8 mouse cellular contexts compared by ENCODE assay signal in the genomic region with DNA sequence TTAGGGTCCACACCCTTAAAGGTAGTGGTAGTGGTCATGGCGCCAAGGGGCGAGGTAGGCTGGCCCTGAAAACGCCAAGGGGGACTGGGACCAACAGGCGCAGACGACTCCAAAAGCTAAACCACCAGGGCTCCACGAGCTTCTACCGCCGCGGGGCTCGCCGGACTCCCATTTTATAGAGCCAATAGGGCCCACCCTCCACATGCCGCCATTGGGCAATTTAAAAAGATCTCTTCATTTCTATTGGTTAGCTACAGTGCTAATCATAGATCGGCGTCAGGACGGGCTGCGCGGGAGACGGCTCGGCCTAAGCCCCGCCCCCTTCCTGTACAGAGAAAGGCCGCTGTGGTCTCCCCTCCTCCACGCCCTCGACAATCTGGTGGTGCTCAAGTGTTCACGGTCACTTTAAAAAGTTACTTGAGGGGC. TPM values are rescaled to one million over a fixed set of nuclear protein-coding genes. Genes with fewer than 3 reads are reported as not detected.
A peak's percentile ranks its signal among the peaks of the same experiment; 100 is the strongest.
DNase-seq lines count a peak whose midpoint lies in the region; ATAC-seq and TF ChIP-seq lines count a peak whose summit lies in the region.

A gene (minus strand): TSS at position 150 of the 426 bp plus-strand sequence.

- ATAC-seq in forebrain, postnatal 0 days = peak; percentile 98
- peak; percentile 97 for ATAC-seq in lung, embryonic 15.5 days (ENCODE audit: borderline replicate concordance, extremely low read depth, low FRiP score, low TSS enrichment)

- H3K27ac ChIP-seq in MEL (ENCODE audit: control insufficient read depth, low read depth, low read length) = peak within 1 kb of the TSS; percentile 86
- peak within 1 kb of the TSS; percentile 31 for H3K27ac ChIP-seq in cerebellum, adult 2 months (ENCODE audit: insufficient read depth, low read length)
- peak within 1 kb of the TSS; percentile 91 for H3K27ac ChIP-seq in forebrain, postnatal 0 days (ENCODE audit: low read depth, low read length)
- peak within 1 kb of the TSS; percentile 91 for H3K27ac ChIP-seq in lung, embryonic 15.5 days

- TF ChIP-seq EP300 in MEL (IDR thresholded peaks at IDR 0.05; ENCODE audit: low read depth in 1 of 2, low read length in 2 of 2) = no peak

- H3K4me2 ChIP-seq in forebrain, postnatal 0 days (ENCODE audit: low read depth) = peak within 1 kb of the TSS; percentile 77
- peak within 1 kb of the TSS; percentile 76 for H3K4me2 ChIP-seq in lung, embryonic 15.5 days

- no peak for TF ChIP-seq RAD21 in MEL (IDR thresholded peaks at IDR 0.05; ENCODE audit: low read depth, low read length)

- no peaks in the 10 kb centered on the region for H3K9me3 ChIP-seq in MEL (replicated peaks; ENCODE audit: insufficient read depth, low read length)
- H3K9me3 ChIP-seq in forebrain, postnatal 0 days (ENCODE audit: low read length) = no peaks in the 10 kb centered on the region
- no peaks in the 10 kb centered on the region for H3K9me3 ChIP-seq in lung, embryonic 15.5 days

- peak; percentile 99 to 100 for TF ChIP-seq POLR2A in MEL (IDR thresholded peaks at IDR 0.05; ENCODE audit: control insufficient read depth in 1 of 2, insufficient read depth in 1 of 2, low read depth in 1 of 2, low read length in 2 of 2, poor library complexity in 1 of 2)
- TF ChIP-seq POLR2A in cerebellum, adult 2 months (IDR thresholded peaks at IDR 0.05; ENCODE audit: borderline replicate concordance, insufficient read depth, low read length) = peak; percentile 99

- peaks cover 49% of the 10 kb centered on the region for H3K79me2 ChIP-seq in MEL (ENCODE audit: control insufficient read depth, insufficient read depth, low read length, poor library complexity)

- no peak for TF ChIP-seq CTCF in MEL (IDR thresholded peaks at IDR 0.05 in 2 of 3, conservative IDR thresholded peaks at IDR 0.05 in 1 of 3; ENCODE audit: control insufficient read depth in 1 of 3, insufficient read depth in 1 of 3, low read depth in 2 of 3, low read length in 3 of 3, poor library complexity in 1 of 3, severe bottlenecking in 1 of 3)
- TF ChIP-seq CTCF in cerebellum, adult 2 months (IDR thresholded peaks at IDR 0.05; ENCODE audit: borderline replicate concordance, insufficient read depth, low read depth, low read length) = no peak
- TF ChIP-seq CTCF in forebrain, postnatal 0 days (IDR thresholded peaks at IDR 0.05; ENCODE audit: low read depth) = no peak

- under 1% methylated on average over 24 of the region's 24 CpGs for WGBS in cerebellum, adult 2 months
- WGBS in forebrain, postnatal 0 days = under 1% methylated on average over 24 of the region's 24 CpGs
- 0% methylated on average over 24 of the region's 24 CpGs for WGBS in lung, embryonic 15.5 days

- H3K9ac ChIP-seq in MEL (ENCODE audit: control insufficient read depth, low read depth, low read length, poor library complexity, severe bottlenecking) = peak within 1 kb of the TSS; percentile 96
- H3K9ac ChIP-seq in forebrain, postnatal 0 days = peak within 1 kb of the TSS; percentile 99
- peak within 1 kb of the TSS; percentile 97 for H3K9ac ChIP-seq in lung, embryonic 15.5 days

- peaks cover 24 to 34% of the 10 kb centered on the region in 2 experiments for H3K4me1 ChIP-seq in MEL (ENCODE audit: control insufficient read depth in 1 of 2, insufficient read depth in 2 of 2, low read length in 2 of 2)
- H3K4me1 ChIP-seq in cerebellum, adult 2 months (ENCODE audit: control insufficient read depth, insufficient read depth, low read length) = peaks cover 10% of the 10 kb centered on the region; the same call in 1 of the 2 replicates
- peaks cover 16% of the 10 kb centered on the region for H3K4me1 ChIP-seq in forebrain, postnatal 0 days (ENCODE audit: insufficient read depth)
- H3K4me1 ChIP-seq in lung, embryonic 15.5 days = peaks cover 33% of the 10 kb centered on the region

- H3K4me3 ChIP-seq in MEL (ENCODE audit: control insufficient read depth in 1 of 2, insufficient read depth in 1 of 2, low read depth in 2 of 2, low read length in 2 of 2) = peak within 1 kb of the TSS; percentile 78 to 96
- peak within 1 kb of the TSS; percentile 89 for H3K4me3 ChIP-seq in cerebellum, adult 2 months (replicated peaks; ENCODE audit: insufficient read depth, low read depth, low read length)
- peak within 1 kb of the TSS; percentile 99 for H3K4me3 ChIP-seq in forebrain, postnatal 0 days (ENCODE audit: low read depth, low read length)
- peak within 1 kb of the TSS; percentile 99 for H3K4me3 ChIP-seq in lung, embryonic 15.5 days

- DNase-seq in MEL (ENCODE audit: low read depth, low spot score) = peak; percentile 99
- peak; percentile 97 to 98 for DNase-seq in cerebellum, adult 2 months
- peak; percentile 98 for DNase-seq in forebrain, postnatal 0 days
- peak; percentile 97 for DNase-seq in heart, postnatal 4 days
- DNase-seq in layer of hippocampus, adult 8-10 months (ENCODE audit: low spot score in 2 of 2) = peak; percentile 95 to 97
- DNase-seq in ovary, adult 18-20 months (ENCODE audit: low spot score) = peak; percentile 95
- DNase-seq in thymus, postnatal 0 days (ENCODE audit: low spot score) = peak; percentile 98

- H3K27me3 ChIP-seq in MEL (ENCODE audit: control insufficient read depth in 1 of 2, insufficient read depth in 2 of 2, low read length in 2 of 2) = no peaks in the 10 kb centered on the region
- no peaks in the 10 kb centered on the region for H3K27me3 ChIP-seq in cerebellum, adult 2 months (ENCODE audit: control insufficient read depth, insufficient read depth, low read length)
- H3K27me3 ChIP-seq in forebrain, postnatal 0 days (ENCODE audit: insufficient read depth, low read length) = no peaks in the 10 kb centered on the region
- H3K27me3 ChIP-seq in lung, embryonic 15.5 days = no peaks in the 10 kb centered on the region

- H3K36me3 ChIP-seq in MEL (ENCODE audit: control insufficient read depth in 1 of 2, insufficient read depth in 2 of 2, low read length in 2 of 2) = peaks cover 0 to 32% of the 10 kb centered on the region in 2 experiments; a peak in 2 of 4 replicates
- H3K36me3 ChIP-seq in forebrain, postnatal 0 days (ENCODE audit: insufficient read depth) = no peaks in the 10 kb centered on the region
- no peaks in the 10 kb centered on the region for H3K36me3 ChIP-seq in lung, embryonic 15.5 days

TF ChIP-seq in MEL, 35 proteins besides CTCF, POLR2A, EP300 and RAD21 (continues in another document):
- TF ChIP-seq E2F4 (IDR thresholded peaks at IDR 0.05; ENCODE audit: borderline replicate concordance, low read depth, low read length) (peak; percentile 87), UBTF (IDR thresholded peaks at IDR 0.05; ENCODE audit: borderline replicate concordance, insufficient read depth, low read depth, low read length) (peak; percentile 94; the same call in 1 of the 2 replicates), TAL1 (IDR thresholded peaks at IDR 0.05; ENCODE audit: low read length) (no peak), BHLHE40 (IDR thresholded peaks at IDR 0.05; ENCODE audit: borderline replicate concordance, low read depth, low read length) (no peak), USF1 (IDR thresholded peaks at IDR 0.05; ENCODE audit: low read depth, low read length) (no peak), POLR2AphosphoS2 (IDR thresholded peaks at IDR 0.05; ENCODE audit: low read length) (peak; percentile 100), MYC (IDR thresholded peaks at IDR 0.05; ENCODE audit: low read depth, low read length) (peak; percentile 89), KAT2A (conservative IDR thresholded peaks at IDR 0.05; ENCODE audit: low read depth, low read length) (no peak; the same call in 1 of the 2 replicates), CHD2 (IDR thresholded peaks at IDR 0.05; ENCODE audit: low read length) (peak; percentile 91), MXI1 (IDR thresholded peaks at IDR 0.05; ENCODE audit: low read depth, low read length) (peak; percentile 95), JUND (IDR thresholded peaks at IDR 0.05; ENCODE audit: low read depth, low read length) (no peak), POLR2AphosphoS5 (IDR thresholded peaks at IDR 0.05; ENCODE audit: borderline replicate concordance, low read depth, low read length) (peak; percentile 93; the same call in 1 of the 2 replicates), USF2 (IDR thresholded peaks at IDR 0.05; ENCODE audit: borderline replicate concordance in 1 of 2, insufficient read depth in 1 of 2, low read depth in 1 of 2, low read length in 2 of 2) (no peak), SIN3A (IDR thresholded peaks at IDR 0.05; ENCODE audit: low read length) (peak; percentile 92), TCF12 (IDR thresholded peaks at IDR 0.05; ENCODE audit: low read depth, low read length) (peak; percentile 83), RCOR1 (IDR thresholded peaks at IDR 0.05; ENCODE audit: low read depth, low read length) (no peak), HCFC1 (IDR thresholded peaks at IDR 0.05; ENCODE audit: low read depth, low read length) (peak; percentile 74), TBP (IDR thresholded peaks at IDR 0.05; ENCODE audit: low read depth, low read length) (peak; percentile 99), ELF1 (IDR thresholded peaks at IDR 0.05; ENCODE audit: low read depth, low read length) (peak; percentile 70; the same call in 1 of the 2 replicates), NELFE (IDR thresholded peaks at IDR 0.05; ENCODE audit: low read depth, low read length) (peak; percentile 100), NRF1 (IDR thresholded peaks at IDR 0.05; ENCODE audit: insufficient read depth, low read depth, low read length, poor library complexity, severe bottlenecking) (peak; percentile 70), ZKSCAN1 (IDR thresholded peaks at IDR 0.05; ENCODE audit: low read depth, low read length) (no peak), SMC3 (IDR thresholded peaks at IDR 0.05; ENCODE audit: low read depth, low read length) (no peak), MAX (IDR thresholded peaks at IDR 0.05; ENCODE audit: low read length) (peak; percentile 87), CHD1 (IDR thresholded peaks at IDR 0.05; ENCODE audit: low read depth, low read length) (0 out of 2 replicates have a peak, but pooled peaks have one; percentile 43), ETS1 (IDR thresholded peaks at IDR 0.05; ENCODE audit: low read depth, low read length) (peak; percentile 48; the same call in 1 of the 2 replicates)

RNA-seq across cellular contexts. Expression of the gene that starts here (rescaled TPM):
- 331 and 353 TPM in 2 replicates for total RNA-seq in MEL (2012; rRNA removed)
- 100 to 1,000 TPM in 1 of 2 experiments, not detected in 1; 382 TPM for polyA plus RNA-seq in MEL (2012; ENCODE audit: insufficient read depth in 1 of 2, insufficient read length in 2 of 2, low read depth in 1 of 2, low replicate concordance in 2 of 2, missing spikeins in 1 of 2)
- 75.1 and 77.2 TPM in 2 replicates for polyA plus RNA-seq in cerebellum, adult 2 months (2012; rRNA removed)
- 1,009 and 1,140 TPM in 2 replicates for total RNA-seq in forebrain, postnatal 0 days (2014; rRNA removed)
- 1,672 and 1,955 TPM in 2 replicates for polyA plus RNA-seq in forebrain, postnatal 0 days (2015; fragmentation: Nextera tagmentation; extraction: Ambion mirVana)
- total RNA-seq in heart, postnatal 4 days (2021) = 100 to 1,000 TPM; 559 to 561 TPM
- total RNA-seq in layer of hippocampus, adult 8-10 months (2022) = 100 to 1,000 TPM; 109 to 139 (median 124) TPM
- polyA plus RNA-seq in lung, embryonic 15.5 days (2015; fragmentation: Nextera tagmentation; extraction: Ambion mirVana) = 504 and 510 TPM in 2 replicates
- 603 and 612 TPM in 2 replicates for polyA plus RNA-seq in thymus, postnatal 0 days (2015; fragmentation: Nextera tagmentation; extraction: Ambion mirVana)

Comparison
In these comparisons a context has a peak if more than half of its experiments do, and no peak if none do; other contexts are left out.
1. Peak in every context shown above with its lines: DNase-seq, ATAC-seq, H3K4me3 ChIP-seq and H3K27ac ChIP-seq.
2. H3K27ac ChIP-seq: peak in every context shown above with its lines; median percentile 91 in forebrain, postnatal 0 days; 91 in lung, embryonic 15.5 days; 86 in MEL; 31 in cerebellum, adult 2 months.